Mouse (Mus musculus) layer of hippocampus, adult 8-10 months (tissue): Measurements from ENCODE around the gene Pttg1ip. TPM values are rescaled to one million over a fixed set of nuclear protein-coding genes. Genes with fewer than 3 reads are reported as not detected.

Experiments used
- DNase-seq, 2 experiments: peaks; one replicate each; pipeline ENCODE4 v3.0.0; 2022; ENCODE audit warnings: low spot score in 2 of 2
- microRNA-seq, 2 experiments: library from miRNA; unstranded; fragments of <30 nt; microRNA quantifications; one replicate each; pipeline ENCODE4 v1.2.0; 2022
- total RNA-seq, 4 experiments: library from RNA; stranded (reverse); gene quantifications; 2 replicates each; pipeline ENCODE4 v1.2.4; 2022

Pttg1ip gene
- total RNA-seq, 4 experiments from 2014 or later = 79.3 to 96.1 (median 86.9) TPM

GRCm38 (mm10) chr10:77634452-77635231, 53.1 kb downstream of the Pttg1ip start:
- no peak for DNase-seq

GRCm38 (mm10) chr10:77636234-77636922, 54.9 kb downstream of the Pttg1ip start:
- no peak for DNase-seq

GRCm38 (mm10) chr10:77638956-77639355, 57.4 kb downstream of the Pttg1ip start:
- no peak for DNase-seq

GRCm38 (mm10) chr10:77643160-77643559, 61.6 kb downstream of the Pttg1ip start:
- no peak for DNase-seq

GRCm38 (mm10) chr10:77645571-77645970, 64.1 kb downstream of the Pttg1ip start:
- no peak for DNase-seq

GRCm38 (mm10) chr10:77647461-77647860, 65.9 kb downstream of the Pttg1ip start:
- DNase-seq = no peak

- no peak for DNase-seq
Observed at GRCm38 (mm10) chr10:77647901-77648300, 66.4 kb downstream of the Pttg1ip start.

Small RNAs within 50 kb of the gene (microRNA-seq; reads per million reads assigned to microRNA genes)
- gene Mir1930 = 16.0 to 39.2 reads per million in 2 experiments

Other genes starting within 250 kb of the Pttg1ip start
- gene Adarb1, start 163.4 kb upstream of the Pttg1ip start, total RNA-seq = 100 to 1,000 TPM; 107 to 123 (median 114) TPM
- gene Fam207a, start 65.9 kb upstream of the Pttg1ip start, total RNA-seq = 10 to 100 TPM; 30.5 to 39.0 (median 31.9) TPM
- 10 to 100 TPM in 2 of 4 experiments, 1 to 10 TPM in 2; 3.8 to 36.2 (median 15.3) TPM for gene Itgb2, start 51.5 kb upstream of the Pttg1ip start, total RNA-seq
- gene Sumo3, start 24.4 kb downstream of the Pttg1ip start, total RNA-seq = 100 to 1,000 TPM; 144 to 152 (median 147) TPM
- 10 to 100 TPM in 3 of 4 experiments, 1 to 10 TPM in 1; 7.6 to 33.3 (median 12.1) TPM for gene Gm49325, start 24.5 kb downstream of the Pttg1ip start, total RNA-seq
- 10 to 100 TPM; 64.2 to 89.9 (median 76.6) TPM for gene Ube2g2, start 40.6 kb downstream of the Pttg1ip start, total RNA-seq
- gene Tspear, start 104.8 kb downstream of the Pttg1ip start, total RNA-seq = not detected
- gene Gm19402, start 109.0 kb downstream of the Pttg1ip start, total RNA-seq = not detected
- gene Gm9508, start 115.5 kb downstream of the Pttg1ip start, total RNA-seq = not detected
- gene Gm10272, start 124.9 kb downstream of the Pttg1ip start, total RNA-seq = not detected
- not detected for gene Gm10024, start 129.7 kb downstream of the Pttg1ip start, total RNA-seq
- gene Gm10142, start 134.1 kb downstream of the Pttg1ip start, total RNA-seq = not detected
- not detected for gene Krtap12-1, start 138.9 kb downstream of the Pttg1ip start, total RNA-seq
- not detected for gene Gm10100, start 144.8 kb downstream of the Pttg1ip start, total RNA-seq
- gene Gm18596, start 160.9 kb downstream of the Pttg1ip start, total RNA-seq = not detected
- gene Gm9736, start 169.6 kb downstream of the Pttg1ip start, total RNA-seq = not detected
- not detected for gene Gm3233, start 178.0 kb downstream of the Pttg1ip start, total RNA-seq
- gene Gm3238, start 189.6 kb downstream of the Pttg1ip start, total RNA-seq = not detected
- not detected for gene Gm7138, start 195.2 kb downstream of the Pttg1ip start, total RNA-seq
- not detected for gene Gm3250, start 200.8 kb downstream of the Pttg1ip start, total RNA-seq
- gene Gm7137, start 206.5 kb downstream of the Pttg1ip start, total RNA-seq = not detected
- not detected for gene Gm9639, start 213.4 kb downstream of the Pttg1ip start, total RNA-seq
- gene Gm19668, start 217.4 kb downstream of the Pttg1ip start, total RNA-seq = not detected
- not detected for gene Gm9507, start 230.1 kb downstream of the Pttg1ip start, total RNA-seq
- not detected for gene Gm2696, start 233.0 kb downstream of the Pttg1ip start, total RNA-seq
- gene Krtap10-4, start 245.4 kb downstream of the Pttg1ip start, total RNA-seq = not detected